Mouse (Mus musculus): ENCODE measurements around the gene Clip4. TPM values are rescaled to one million over a fixed set of nuclear protein-coding genes. Genes with fewer than 3 reads are reported as not detected.
"Not testable (repeated sequence)": the region's sequence is repeated elsewhere in the genome, so short reads cannot be mapped to it uniquely, and the experiment has no call there.

Gene Clip4
- 5.6 and 6.3 TPM in 2 replicates for polyA plus RNA-seq (2014; fragmentation: Nextera tagmentation; extraction: Ambion mirVana)

DNA sequence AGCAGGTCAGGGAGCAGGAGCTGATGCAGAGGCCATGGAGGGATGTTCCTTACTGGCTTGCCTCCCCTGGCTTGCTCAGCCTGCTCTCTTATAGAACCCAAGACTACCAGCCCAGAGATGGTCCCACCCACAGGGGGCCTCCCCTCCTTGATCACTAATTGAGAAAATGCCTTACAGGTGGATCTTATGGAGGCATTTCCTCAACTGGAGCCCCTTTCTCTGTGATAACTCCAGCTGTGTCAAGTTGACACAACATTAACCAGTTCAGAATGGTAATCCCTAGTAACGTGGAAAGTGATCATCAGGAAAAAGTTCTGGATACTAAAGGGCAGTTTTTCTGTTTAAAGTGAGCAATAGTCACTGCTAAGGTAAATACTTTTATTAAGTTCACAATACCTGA is at the start of gene Clip4:
Gene Clip4 (plus strand): TSS at position 301 of the 400 bp plus-strand sequence.
- 67% methylated on average over 1 of the region's 1 CpGs for WGBS
- not testable (repeated sequence) for DNase-seq (ENCODE audit: low spot score); H3K9me3 ChIP-seq (ENCODE audit: control insufficient read depth, low read length); H3K4me2 ChIP-seq (replicated peaks; ENCODE audit: low read depth, low read length); H3K4me1 ChIP-seq (replicated peaks; ENCODE audit: control insufficient read depth, insufficient read depth, low read length); H3K4me3 ChIP-seq (ENCODE audit: low read depth, low read length); ATAC-seq (ENCODE audit: low FRiP score); H3K27ac ChIP-seq (ENCODE audit: low read depth, low read length); H3K36me3 ChIP-seq (ENCODE audit: control insufficient read depth, insufficient read depth, low read length); H3K9ac ChIP-seq (ENCODE audit: low read depth, low read length); H3K27me3 ChIP-seq (ENCODE audit: control insufficient read depth, insufficient read depth, low read length)

DNA sequence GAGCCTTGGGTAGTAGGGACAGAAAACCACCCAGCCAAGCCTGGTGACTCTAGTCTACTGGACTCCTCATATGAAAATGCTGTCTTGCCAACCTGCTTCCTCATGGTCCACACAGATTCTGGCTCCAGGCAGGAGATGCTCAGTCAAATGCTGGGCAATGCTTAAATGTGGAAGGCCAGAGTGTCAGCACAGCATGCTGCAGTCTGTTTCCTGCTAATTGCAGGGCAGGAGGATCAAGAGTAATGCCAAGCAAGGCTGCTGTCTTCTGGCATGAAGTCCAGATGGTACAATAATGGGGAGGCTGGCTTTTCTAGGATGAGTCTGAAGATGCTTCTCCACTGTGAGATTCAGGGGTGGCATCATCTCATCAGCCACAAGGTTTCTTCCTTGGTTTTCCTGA is 47.8 kb upstream of the Clip4 start:
- no peak overlapping the region for H3K27ac ChIP-seq (ENCODE audit: low read depth, low read length)
- H3K4me1 ChIP-seq (replicated peaks; ENCODE audit: control insufficient read depth, insufficient read depth, low read length): no peaks in the 10 kb centered on the region
- H3K4me3 ChIP-seq (ENCODE audit: low read depth, low read length): no peak overlapping the region
- no peak for ATAC-seq (ENCODE audit: low FRiP score)
- H3K9ac ChIP-seq (ENCODE audit: low read depth, low read length): no peak overlapping the region
- no peak for DNase-seq (ENCODE audit: low spot score)
- no peaks in the 10 kb centered on the region for H3K27me3 ChIP-seq (ENCODE audit: control insufficient read depth, insufficient read depth, low read length)
- H3K36me3 ChIP-seq (ENCODE audit: control insufficient read depth, insufficient read depth, low read length): no peaks in the 10 kb centered on the region
- no peak overlapping the region for H3K4me2 ChIP-seq (replicated peaks; ENCODE audit: low read depth, low read length)
- H3K9me3 ChIP-seq (ENCODE audit: control insufficient read depth, low read length): no peaks in the 10 kb centered on the region

DNA sequence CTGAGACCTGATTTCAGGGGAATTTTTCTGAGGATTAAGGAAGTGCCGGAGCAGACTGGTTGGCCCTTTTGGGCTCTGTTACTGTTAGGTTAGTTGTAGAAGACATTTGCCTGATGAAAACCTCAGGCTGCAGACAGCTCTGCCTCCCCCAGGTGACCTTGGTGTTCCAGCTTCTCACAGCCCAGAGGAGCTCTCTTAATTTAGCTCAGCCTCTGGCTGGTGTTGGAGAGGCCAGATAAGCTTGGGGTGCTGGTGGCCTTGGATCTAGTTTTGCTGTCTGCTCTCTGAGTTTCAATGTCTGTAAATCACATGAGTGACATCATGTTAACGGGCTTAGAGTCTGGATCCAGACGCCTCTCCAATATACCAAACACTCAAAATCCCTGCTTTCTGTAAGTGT is 47.3 kb upstream of the Clip4 start:
- Histone ChIP-seq H3K36me3 (ENCODE audit: control insufficient read depth, insufficient read depth, low read length) (no peaks in the 10 kb centered on the region), H3K4me2 (replicated peaks; ENCODE audit: low read depth, low read length) (no peak overlapping the region), H3K9ac (ENCODE audit: low read depth, low read length) (no peak overlapping the region), H3K27ac (ENCODE audit: low read depth, low read length) (no peak overlapping the region), H3K27me3 (ENCODE audit: control insufficient read depth, insufficient read depth, low read length) (no peaks in the 10 kb centered on the region), H3K9me3 (ENCODE audit: control insufficient read depth, low read length) (no peaks in the 10 kb centered on the region), H3K4me1 (replicated peaks; ENCODE audit: control insufficient read depth, insufficient read depth, low read length) (no peaks in the 10 kb centered on the region), H3K4me3 (ENCODE audit: low read depth, low read length) (no peak overlapping the region)
- no peak for ATAC-seq (ENCODE audit: low FRiP score)
- WGBS: 86% methylated on average over 3 of the region's 3 CpGs
- DNase-seq (ENCODE audit: low spot score): no peak

DNA sequence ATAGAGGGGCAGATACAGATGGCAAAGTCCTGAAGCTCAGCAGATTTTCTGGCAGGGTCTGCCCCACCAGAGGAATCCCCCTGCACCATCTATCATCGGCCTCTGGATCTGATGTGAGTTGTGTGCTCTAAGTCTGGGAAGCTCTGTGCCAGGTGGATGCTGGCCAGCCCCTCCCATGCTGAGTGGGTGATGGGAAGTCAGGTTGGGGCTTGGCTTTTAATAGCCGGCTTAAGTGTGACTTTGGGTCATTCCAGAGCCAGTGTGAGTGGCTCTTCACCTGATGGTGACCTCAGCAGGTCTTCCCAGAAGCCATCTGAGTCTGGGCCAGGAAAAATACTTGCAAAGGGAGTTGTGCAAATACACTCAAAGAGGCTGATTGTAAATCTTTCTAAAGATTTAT is 37.6 kb upstream of the Clip4 start:
- Histone ChIP-seq H3K27me3 (ENCODE audit: control insufficient read depth, insufficient read depth, low read length) (no peaks in the 10 kb centered on the region), H3K9ac (ENCODE audit: low read depth, low read length) (no peak overlapping the region), H3K4me1 (replicated peaks; ENCODE audit: control insufficient read depth, insufficient read depth, low read length) (no peaks in the 10 kb centered on the region), H3K4me2 (replicated peaks; ENCODE audit: low read depth, low read length) (no peak overlapping the region), H3K36me3 (ENCODE audit: control insufficient read depth, insufficient read depth, low read length) (no peaks in the 10 kb centered on the region), H3K4me3 (ENCODE audit: low read depth, low read length) (no peak overlapping the region), H3K27ac (ENCODE audit: low read depth, low read length) (no peak overlapping the region), H3K9me3 (ENCODE audit: control insufficient read depth, low read length) (no peaks in the 10 kb centered on the region)
- 78% methylated on average over 2 of the region's 2 CpGs for WGBS
- ATAC-seq (ENCODE audit: low FRiP score) (no peak), DNase-seq (ENCODE audit: low spot score) (no peak)

DNA sequence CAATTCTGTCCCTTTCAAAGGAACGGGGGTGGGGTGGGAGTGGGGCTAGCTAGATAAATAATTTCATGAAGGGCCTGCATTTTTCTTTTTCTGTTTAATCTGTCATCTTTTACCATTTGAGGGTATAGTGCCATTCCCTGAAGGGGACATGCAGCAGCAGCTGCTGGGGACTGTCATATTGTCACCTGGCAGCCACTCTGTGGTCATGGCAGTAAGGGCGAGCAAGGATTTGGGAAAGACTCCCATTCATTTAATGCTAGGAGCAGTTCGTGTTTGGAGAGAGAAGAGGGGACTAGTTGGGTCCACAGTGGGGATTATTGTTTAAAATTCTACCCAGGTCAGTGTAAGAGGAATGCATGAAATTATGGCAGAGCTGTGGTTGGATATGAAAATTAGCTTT is 31.8 kb upstream of the Clip4 start:
- Histone ChIP-seq H3K27me3 (ENCODE audit: control insufficient read depth, insufficient read depth, low read length) (no peaks in the 10 kb centered on the region), H3K27ac (ENCODE audit: low read depth, low read length) (no peak overlapping the region), H3K4me3 (ENCODE audit: low read depth, low read length) (no peak overlapping the region), H3K36me3 (ENCODE audit: control insufficient read depth, insufficient read depth, low read length) (no peaks in the 10 kb centered on the region), H3K9ac (ENCODE audit: low read depth, low read length) (no peak overlapping the region), H3K4me1 (replicated peaks; ENCODE audit: control insufficient read depth, insufficient read depth, low read length) (no peaks in the 10 kb centered on the region), H3K4me2 (replicated peaks; ENCODE audit: low read depth, low read length) (no peak overlapping the region), H3K9me3 (ENCODE audit: control insufficient read depth, low read length) (no peaks in the 10 kb centered on the region)
- ATAC-seq (ENCODE audit: low FRiP score) (no peak), DNase-seq (ENCODE audit: low spot score) (no peak)
- WGBS: 83% methylated on average over 3 of the region's 3 CpGs

DNA sequence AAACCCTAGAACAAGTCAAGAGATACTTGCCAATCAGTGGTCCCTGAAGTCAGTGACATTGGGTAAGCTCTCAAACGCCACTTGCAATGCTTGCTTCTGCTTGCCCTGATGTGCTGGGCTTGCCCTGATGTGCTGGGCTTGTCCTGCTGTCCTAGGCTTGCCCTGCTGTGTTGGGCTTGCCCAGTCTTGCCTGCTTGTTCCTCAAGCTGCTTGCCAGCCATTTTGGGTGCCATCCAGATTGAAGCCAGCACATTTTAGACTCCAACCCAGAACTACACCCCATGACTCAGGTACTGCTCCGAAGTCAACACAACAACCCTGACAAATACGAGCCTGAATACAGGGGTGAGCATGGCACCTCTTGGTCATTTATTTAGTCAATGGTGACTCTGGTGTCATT is 26.1 kb upstream of the Clip4 start:
- Histone ChIP-seq H3K27me3 (ENCODE audit: control insufficient read depth, insufficient read depth, low read length) (no peaks in the 10 kb centered on the region), H3K4me1 (replicated peaks; ENCODE audit: control insufficient read depth, insufficient read depth, low read length) (no peaks in the 10 kb centered on the region), H3K4me2 (replicated peaks; ENCODE audit: low read depth, low read length) (no peak overlapping the region), H3K36me3 (ENCODE audit: control insufficient read depth, insufficient read depth, low read length) (no peaks in the 10 kb centered on the region), H3K27ac (ENCODE audit: low read depth, low read length) (no peak overlapping the region), H3K9me3 (ENCODE audit: control insufficient read depth, low read length) (no peaks in the 10 kb centered on the region), H3K9ac (ENCODE audit: low read depth, low read length) (no peak overlapping the region), H3K4me3 (ENCODE audit: low read depth, low read length) (no peak overlapping the region)
- DNase-seq (ENCODE audit: low spot score): no peak
- WGBS: 89% methylated on average over 3 of the region's 3 CpGs
- ATAC-seq (ENCODE audit: low FRiP score): no peak

DNA sequence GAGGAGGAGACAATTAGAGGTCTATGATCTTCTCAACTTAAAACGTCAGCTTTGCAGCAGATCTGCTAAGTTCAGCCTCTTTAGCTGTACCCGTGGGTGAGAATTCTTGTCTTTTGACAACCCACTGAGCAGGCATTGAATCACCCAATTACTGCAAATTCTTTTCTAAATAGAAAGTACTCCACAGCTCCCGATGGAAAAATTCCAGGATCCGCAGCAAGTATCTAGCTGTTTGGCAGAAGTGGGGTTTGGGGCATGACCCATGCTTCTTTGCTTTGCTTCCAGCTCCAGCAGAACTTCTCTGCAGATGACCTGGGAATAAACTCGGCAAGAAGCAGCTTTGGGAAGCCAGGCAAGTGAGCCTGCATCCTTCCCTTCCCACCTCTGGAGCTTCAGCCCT is 25.3 kb upstream of the Clip4 start:
- no peak overlapping the region for H3K9ac ChIP-seq (ENCODE audit: low read depth, low read length)
- H3K9me3 ChIP-seq (ENCODE audit: control insufficient read depth, low read length): no peaks in the 10 kb centered on the region
- no peak overlapping the region for H3K4me2 ChIP-seq (replicated peaks; ENCODE audit: low read depth, low read length)
- 34% methylated on average over 5 of the region's 5 CpGs for WGBS
- no peak overlapping the region for H3K4me3 ChIP-seq (ENCODE audit: low read depth, low read length)
- ATAC-seq (ENCODE audit: low FRiP score): no peak
- H3K27ac ChIP-seq (ENCODE audit: low read depth, low read length): no peak overlapping the region
- no peaks in the 10 kb centered on the region for H3K27me3 ChIP-seq (ENCODE audit: control insufficient read depth, insufficient read depth, low read length)
- H3K36me3 ChIP-seq (ENCODE audit: control insufficient read depth, insufficient read depth, low read length): no peaks in the 10 kb centered on the region
- no peak for DNase-seq (ENCODE audit: low spot score)
- no peaks in the 10 kb centered on the region for H3K4me1 ChIP-seq (replicated peaks; ENCODE audit: control insufficient read depth, insufficient read depth, low read length)

DNA sequence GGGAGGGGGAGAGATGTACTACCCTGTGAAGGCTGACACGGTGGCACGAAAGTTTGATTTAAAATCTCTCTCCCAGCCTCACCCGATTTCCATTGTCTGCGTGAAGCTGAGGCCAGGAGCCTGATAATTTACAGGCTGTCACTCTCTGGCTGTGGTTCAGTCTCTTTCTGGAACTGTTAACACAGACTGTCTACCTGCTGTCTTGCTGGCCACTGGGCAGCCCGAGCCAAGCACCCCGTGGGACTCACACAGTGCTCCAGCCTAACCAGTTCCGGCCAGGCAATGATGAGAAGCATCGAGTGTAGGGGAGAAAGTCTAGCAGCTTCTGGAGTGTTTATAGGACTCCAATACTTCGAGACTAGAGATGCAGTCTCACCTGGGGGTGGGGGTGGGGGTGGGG is 22.2 kb upstream of the Clip4 start:
- Histone ChIP-seq H3K27me3 (ENCODE audit: control insufficient read depth, insufficient read depth, low read length) (no peaks in the 10 kb centered on the region), H3K9me3 (ENCODE audit: control insufficient read depth, low read length) (no peaks in the 10 kb centered on the region), H3K27ac (ENCODE audit: low read depth, low read length) (no peak overlapping the region), H3K4me1 (replicated peaks; ENCODE audit: control insufficient read depth, insufficient read depth, low read length) (no peaks in the 10 kb centered on the region), H3K9ac (ENCODE audit: low read depth, low read length) (no peak overlapping the region), H3K36me3 (ENCODE audit: control insufficient read depth, insufficient read depth, low read length) (no peaks in the 10 kb centered on the region), H3K4me3 (ENCODE audit: low read depth, low read length) (no peak overlapping the region), H3K4me2 (replicated peaks; ENCODE audit: low read depth, low read length) (no peak overlapping the region)
- ATAC-seq (ENCODE audit: low FRiP score) (no peak), DNase-seq (ENCODE audit: low spot score) (no peak)
- WGBS: 83% methylated on average over 9 of the region's 9 CpGs

DNA sequence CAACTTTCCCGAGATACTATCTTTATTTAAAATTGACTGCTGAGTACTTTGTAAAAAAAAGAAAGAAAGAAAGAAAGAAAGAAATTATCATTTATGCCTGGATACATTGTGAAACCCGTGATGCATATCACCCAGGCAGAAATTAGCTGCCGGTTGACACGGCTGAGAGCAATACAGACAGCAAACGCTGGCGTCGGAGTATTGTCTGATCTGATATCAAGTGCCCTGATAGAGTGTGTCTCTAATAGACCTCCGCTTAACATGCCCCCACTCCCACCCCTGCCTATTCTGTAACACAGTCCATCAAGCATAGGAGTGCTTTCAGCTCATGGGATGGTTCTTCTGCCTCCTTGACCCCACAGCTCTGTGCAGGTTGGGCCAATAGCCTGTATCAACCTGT is 20.7 kb upstream of the Clip4 start:
- 83% methylated on average over 8 of the region's 8 CpGs for WGBS
- DNase-seq (ENCODE audit: low spot score) (no peak), ATAC-seq (ENCODE audit: low FRiP score) (no peak)
- H3K27me3 ChIP-seq (ENCODE audit: control insufficient read depth, insufficient read depth, low read length): no peaks in the 10 kb centered on the region
- no peak overlapping the region for H3K27ac ChIP-seq (ENCODE audit: low read depth, low read length)
- no peak overlapping the region for H3K4me2 ChIP-seq (replicated peaks; ENCODE audit: low read depth, low read length)
- H3K4me1 ChIP-seq (replicated peaks; ENCODE audit: control insufficient read depth, insufficient read depth, low read length): no peaks in the 10 kb centered on the region
- H3K4me3 ChIP-seq (ENCODE audit: low read depth, low read length): no peak overlapping the region
- no peak overlapping the region for H3K9ac ChIP-seq (ENCODE audit: low read depth, low read length)
- no peaks in the 10 kb centered on the region for H3K36me3 ChIP-seq (ENCODE audit: control insufficient read depth, insufficient read depth, low read length)
- no peaks in the 10 kb centered on the region for H3K9me3 ChIP-seq (ENCODE audit: control insufficient read depth, low read length)

Data from hindbrain, embryonic 11.5 days (tissue).